Mouse (Mus musculus) limb, embryonic 11.5 days (tissue): Measurements from ENCODE around the gene Hsdl1. TPM values are rescaled to one million over a fixed set of nuclear protein-coding genes. Genes with fewer than 3 reads are reported as not detected.

Experiments
- ATAC-seq: fragments of 200-750 bp; cut with Nextera tagmentation; 2 replicates; pipeline ENCODE4 v1.8.0; 2017; ENCODE audit warnings: low read depth; ENCODE audit not compliant: insufficient number of reproducible peaks, low FRiP score, low TSS enrichment
- DNase-seq: peaks from one replicate; pipeline ENCODE4 v3.0.0-alpha.2; 2015; ENCODE audit warnings: low spot score
- H3K27ac ChIP-seq: fragments of 300-500 bp; sonication (generic); replicated peaks from 2 replicates; pipeline ENCODE4 v1.5.1; 2014; ENCODE audit warnings: low read depth, mild to moderate bottlenecking, low read length
- H3K27me3 ChIP-seq: fragments of 300-500 bp; sonication (generic); 2 replicates; pipeline ENCODE4 v1.6.1; 2014; ENCODE audit warnings: mild to moderate bottlenecking, low read length, mixed read lengths; ENCODE audit not compliant: control insufficient read depth, insufficient read depth
- H3K36me3 ChIP-seq: fragments of 300-500 bp; sonication (generic); 2 replicates; pipeline ENCODE4 v1.6.1; 2014; ENCODE audit warnings: mild to moderate bottlenecking, low read length, moderate library complexity, mixed read lengths; ENCODE audit not compliant: control insufficient read depth, insufficient read depth
- H3K4me1 ChIP-seq: fragments of 300-500 bp; sonication (generic); 2 replicates; pipeline ENCODE4 v1.6.1; 2014; ENCODE audit warnings: low read length, mixed read lengths; ENCODE audit not compliant: control insufficient read depth, insufficient read depth
- H3K4me2 ChIP-seq: fragments of 300-500 bp; sonication (generic); 2 replicates; pipeline ENCODE4 v1.6.1; 2014; ENCODE audit warnings: low read depth, mild to moderate bottlenecking, moderate library complexity; ENCODE audit not compliant: severe bottlenecking
- H3K4me3 ChIP-seq: fragments of 300-500 bp; sonication (generic); 2 replicates; pipeline ENCODE4 v1.5.1; 2014; ENCODE audit warnings: low read depth, low read length
- H3K9ac ChIP-seq: fragments of 300-500 bp; sonication (generic); 2 replicates; pipeline ENCODE4 v1.6.1; 2014; ENCODE audit warnings: mild to moderate bottlenecking, low read length
- H3K9me3 ChIP-seq: fragments of 300-500 bp; sonication (generic); 2 replicates; pipeline ENCODE4 v1.6.1; 2016; ENCODE audit warnings: low read length; ENCODE audit not compliant: control insufficient read depth
- WGBS: fragments of 180-500 bp; shearing (Covaris S2); extraction: QIAGEN DNeasy Blood & Tissue Kit; methylation state at CpG from one replicate; pipeline ENCODE4 v1.1.7; 2014; 5-methylcytosine and 5-hydroxymethylcytosine counted together
- polyA plus RNA-seq: library from polyadenylated mRNA; unstranded; fragments of >200 nt; fragmentation: Nextera tagmentation; extraction: Ambion mirVana; gene quantifications from 2 replicates; pipeline ENCODE4 v1.2.1, GENCODE M21; 2014

Hsdl1 gene
- 30.1 and 33.9 TPM in 2 replicates for polyA plus RNA-seq

DNA sequence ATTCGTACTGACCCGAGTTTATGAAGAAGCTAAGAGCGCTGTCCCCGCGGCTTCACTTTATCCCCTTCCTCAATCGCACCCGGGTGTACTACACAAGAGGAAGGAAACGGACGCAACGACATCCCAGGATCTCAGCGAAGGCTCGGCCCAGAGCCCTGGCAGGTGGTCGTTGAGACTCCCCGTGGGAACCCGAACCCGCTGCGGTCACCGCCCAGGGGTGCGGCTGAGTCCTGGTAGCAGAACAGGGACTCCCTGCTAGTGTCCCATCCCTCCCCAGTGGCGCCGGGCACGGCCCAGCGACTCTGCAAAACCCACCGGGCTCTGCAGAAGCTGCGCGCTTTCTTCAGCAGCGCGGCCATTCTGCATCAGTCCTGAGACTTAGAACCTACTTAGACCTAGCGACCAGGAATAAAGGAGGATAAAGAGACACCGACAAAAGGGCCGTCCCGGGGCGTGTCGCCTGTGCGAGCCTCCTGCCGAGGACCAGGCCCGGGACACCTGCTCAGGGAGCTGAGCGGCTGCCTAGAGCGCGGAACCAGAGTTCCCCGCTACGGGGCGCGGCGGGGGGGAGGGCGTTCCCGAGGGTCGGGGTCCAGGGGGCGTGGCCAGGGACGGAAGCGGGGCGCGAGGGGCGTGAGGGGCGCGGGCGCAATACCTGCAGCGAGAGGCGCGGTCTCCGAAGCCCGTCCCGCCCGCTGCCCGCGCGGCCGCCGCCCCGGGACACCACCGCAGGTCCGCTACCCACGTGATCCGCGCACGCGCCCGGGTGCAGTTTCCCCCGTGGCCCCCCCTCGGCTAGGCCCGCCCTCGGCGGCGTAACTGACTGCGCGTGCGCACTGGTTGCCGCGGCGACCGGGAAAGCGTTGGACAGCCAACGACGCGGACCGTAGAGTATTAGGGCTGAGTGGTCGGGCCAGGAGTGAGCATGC, at the start of gene Hsdl1, which contains the start of gene Dnaaf1:
Gene Hsdl1 (minus strand): TSS at position 747 of the 929 bp plus-strand sequence.
Gene Dnaaf1 (plus strand): TSS at position 799 of the 929 bp plus-strand sequence.
- ATAC-seq = peak; percentile 87
- no peaks in the 10 kb centered on the region for H3K4me1 ChIP-seq
- peak; percentile 95 for DNase-seq
- H3K4me2 ChIP-seq = peak within 1 kb of the TSS; percentile 85
- H3K9ac ChIP-seq = peak within 1 kb of the TSS; percentile 67
- 1% methylated on average over 67 of the region's 97 CpGs for WGBS
- peak within 1 kb of the TSS; percentile 80 for H3K4me3 ChIP-seq
- no peaks in the 10 kb centered on the region for H3K36me3 ChIP-seq
- peaks cover 8% of the 10 kb centered on the region for H3K27me3 ChIP-seq
- no peak within 1 kb of the TSS for H3K27ac ChIP-seq
- H3K9me3 ChIP-seq = no peaks in the 10 kb centered on the region

DNA sequence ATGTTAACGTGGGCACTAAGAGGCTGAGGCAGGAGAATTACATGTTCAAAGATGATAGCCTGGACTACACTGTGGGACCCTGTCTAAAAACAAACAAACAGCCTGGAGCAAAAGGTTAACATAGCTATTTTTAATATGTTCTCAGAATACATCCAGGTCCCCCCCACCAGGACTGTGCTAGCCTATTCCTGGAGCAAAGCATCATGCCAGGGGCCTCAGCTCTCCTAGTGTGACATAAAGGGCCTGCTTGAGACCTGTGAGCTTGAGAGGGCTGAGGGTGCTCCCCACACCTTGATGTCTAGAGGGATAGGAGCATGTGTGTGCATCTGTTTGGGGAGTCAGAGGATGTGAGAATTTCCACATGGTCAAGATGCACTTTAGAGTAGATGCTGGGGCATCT, 48.8 kb upstream of the Hsdl1 start:
- Histone ChIP-seq H3K27ac (no peak overlapping the region), H3K9ac (no peak overlapping the region), H3K27me3 (no peaks in the 10 kb centered on the region), H3K36me3 (no peaks in the 10 kb centered on the region), H3K9me3 (no peaks in the 10 kb centered on the region), H3K4me2 (no peak overlapping the region), H3K4me1 (peaks cover 8% of the 10 kb centered on the region; the same call in 1 of the 2 replicates), H3K4me3 (no peak overlapping the region)
- DNase-seq (no peak), ATAC-seq (no peak)
- 88% methylated on average over 1 of the region's 1 CpGs for WGBS

DNA sequence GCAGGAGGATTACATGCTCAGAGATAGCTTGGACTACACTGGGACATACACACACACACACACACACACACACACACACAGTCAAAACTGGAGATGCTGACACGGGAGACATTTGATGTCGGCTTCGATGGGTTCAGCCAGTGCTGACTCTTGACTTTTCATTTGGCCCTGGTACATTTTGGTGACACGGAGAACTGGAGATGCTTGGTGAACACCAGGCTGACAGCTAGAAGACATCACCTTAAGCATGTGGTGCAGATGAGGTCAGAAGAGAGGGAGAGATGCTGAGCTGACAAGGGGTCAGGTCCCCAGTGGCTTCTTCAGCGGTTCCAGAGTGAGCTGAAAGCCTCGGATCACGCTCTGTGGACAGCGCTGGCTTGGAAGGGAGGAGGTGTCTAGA, 48.1 kb upstream of the Hsdl1 start:
- Histone ChIP-seq H3K4me1 (peaks cover 4% of the 10 kb centered on the region; the same call in 1 of the 2 replicates), H3K4me3 (no peak overlapping the region), H3K27me3 (no peaks in the 10 kb centered on the region), H3K9me3 (no peaks in the 10 kb centered on the region), H3K36me3 (no peaks in the 10 kb centered on the region), H3K4me2 (no peak overlapping the region), H3K27ac (no peak overlapping the region), H3K9ac (no peak overlapping the region)
- WGBS = 90% methylated on average over 8 of the region's 8 CpGs
- ATAC-seq = no peak
- DNase-seq = no peak

DNA sequence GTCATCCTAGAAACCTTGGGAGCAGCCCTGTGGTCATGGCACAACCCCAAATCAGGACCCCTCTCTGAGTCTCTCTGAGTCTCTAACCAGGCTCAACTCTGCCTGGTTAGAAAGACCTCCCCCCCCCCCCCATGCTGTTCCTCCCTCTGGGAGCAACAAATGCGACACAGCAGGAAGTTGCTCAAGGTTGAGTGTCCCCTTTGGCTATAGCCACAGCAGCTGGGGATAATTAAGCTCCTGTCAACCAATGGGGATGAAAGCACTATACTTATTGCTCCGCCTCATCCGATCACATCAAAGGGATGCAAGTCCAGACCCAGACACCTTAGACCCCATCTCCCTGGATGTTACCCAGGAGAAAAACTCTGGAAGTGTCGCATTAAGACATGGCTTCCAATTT, 47.6 kb upstream of the Hsdl1 start:
- 34% methylated on average over 4 of the region's 4 CpGs for WGBS
- ATAC-seq = no peak
- H3K9me3 ChIP-seq = no peaks in the 10 kb centered on the region

DNA sequence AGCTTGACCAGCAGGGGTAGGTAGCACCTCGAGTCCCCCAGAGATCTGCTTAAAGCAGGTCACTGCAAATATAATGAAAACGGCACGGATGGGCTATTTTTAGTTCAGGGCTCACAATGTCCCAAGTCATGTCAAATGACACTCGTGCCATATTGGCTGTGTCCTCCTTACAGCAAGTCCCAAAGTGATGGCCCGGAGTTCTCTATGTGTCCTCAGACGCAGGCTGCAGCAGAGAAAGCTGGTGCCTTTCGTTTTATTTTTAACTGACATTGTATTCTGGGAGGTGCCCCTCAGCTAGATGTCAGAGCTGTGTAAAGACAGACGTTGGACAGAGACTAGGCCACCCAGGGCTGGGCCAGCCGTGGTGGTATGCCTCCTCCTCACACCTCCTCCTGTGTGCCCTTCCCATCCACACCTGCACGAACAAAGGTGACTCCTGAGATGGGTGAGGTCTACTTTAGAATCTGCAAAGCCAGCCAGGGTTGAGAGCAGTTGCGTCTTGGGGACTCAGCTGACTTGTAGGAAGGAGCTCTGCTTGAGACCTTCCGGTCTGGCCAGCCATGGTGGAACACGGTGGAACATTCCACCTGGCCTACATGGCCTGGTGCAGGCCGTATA, 46.0 kb upstream of the Hsdl1 start:
- H3K9me3 ChIP-seq = no peaks in the 10 kb centered on the region
- H3K4me3 ChIP-seq = no peak overlapping the region
- DNase-seq = no peak
- WGBS = 90% methylated on average over 14 of the region's 14 CpGs
- H3K4me1 ChIP-seq = no peaks in the 10 kb centered on the region
- H3K4me2 ChIP-seq = no peak overlapping the region
- no peaks in the 10 kb centered on the region for H3K36me3 ChIP-seq
- H3K9ac ChIP-seq = no peak overlapping the region
- no peak for ATAC-seq
- H3K27me3 ChIP-seq = no peaks in the 10 kb centered on the region
- no peak overlapping the region for H3K27ac ChIP-seq

More for the DNA sequence above, 47.6 kb upstream of the Hsdl1 start:
- H3K4me2 ChIP-seq = no peak overlapping the region
- no peaks in the 10 kb centered on the region for H3K27me3 ChIP-seq
- no peak overlapping the region for H3K4me3 ChIP-seq
- no peaks in the 10 kb centered on the region; the same call in 1 of the 2 replicates for H3K4me1 ChIP-seq
- H3K9ac ChIP-seq = no peak overlapping the region
- no peak overlapping the region for H3K27ac ChIP-seq
- no peak for DNase-seq
- no peaks in the 10 kb centered on the region for H3K36me3 ChIP-seq

DNA sequence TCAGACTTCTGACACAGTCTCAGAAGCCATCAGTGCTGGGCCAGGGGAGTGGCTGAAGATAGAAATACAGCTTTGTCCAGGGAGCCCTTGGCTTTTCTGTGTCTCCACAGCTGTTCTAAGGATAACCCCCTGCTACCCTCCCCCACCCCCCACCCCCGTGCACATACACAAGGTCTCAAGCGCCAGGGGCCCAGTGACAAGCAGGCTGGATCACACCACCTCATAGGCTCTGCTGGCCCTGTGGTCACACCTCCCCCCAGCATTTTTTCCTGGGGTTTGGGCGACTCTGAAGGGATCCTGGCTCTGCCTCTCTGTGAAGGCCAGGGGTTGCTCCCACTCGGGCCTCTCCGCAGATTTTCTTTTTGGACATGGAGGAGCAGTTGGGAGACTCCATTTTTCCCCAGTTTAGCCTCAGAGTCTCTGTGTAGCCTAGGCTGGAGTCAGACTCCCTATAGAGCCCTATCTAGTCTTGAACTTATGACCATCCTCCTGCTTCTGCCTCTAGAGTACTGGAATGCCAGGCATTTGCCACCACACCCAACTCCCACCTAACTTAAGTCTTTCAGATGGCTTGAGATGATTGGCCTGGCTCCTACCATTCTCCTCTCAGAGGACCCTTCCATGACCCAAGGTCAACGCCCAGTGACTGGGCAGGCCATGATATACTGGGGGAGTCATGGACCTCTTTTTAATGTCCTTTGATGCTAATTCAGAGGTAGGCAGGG, 45.3 kb upstream of the Hsdl1 start:
- DNase-seq (no peak), ATAC-seq (no peak)
- H3K4me3 ChIP-seq = no peak overlapping the region
- no peaks in the 10 kb centered on the region for H3K27me3 ChIP-seq
- WGBS = 76% methylated on average over 6 of the region's 6 CpGs
- H3K4me1 ChIP-seq = no peaks in the 10 kb centered on the region
- no peak overlapping the region for H3K4me2 ChIP-seq
- H3K9ac ChIP-seq = no peak overlapping the region
- no peaks in the 10 kb centered on the region for H3K36me3 ChIP-seq
- no peaks in the 10 kb centered on the region for H3K9me3 ChIP-seq
- no peak overlapping the region for H3K27ac ChIP-seq

DNA sequence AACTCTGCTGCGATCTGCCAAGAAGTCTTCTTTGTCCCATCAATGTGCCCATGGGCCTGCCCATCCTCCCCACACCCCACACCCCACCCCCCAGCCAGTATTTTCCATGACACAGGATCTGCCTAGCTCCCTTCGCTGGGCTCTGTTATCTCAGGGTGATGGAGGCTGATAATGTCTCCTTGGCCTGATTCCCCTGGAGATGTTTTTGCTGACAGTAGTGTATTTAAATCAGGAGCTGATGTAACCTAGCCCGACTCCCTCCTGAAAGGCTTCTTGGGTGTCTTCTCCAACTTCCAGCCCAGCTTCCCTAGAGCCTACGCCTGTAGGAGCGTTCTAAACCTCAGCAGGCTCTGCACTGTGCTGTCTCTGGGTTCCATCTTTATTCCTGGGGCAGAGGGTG, 43.9 kb upstream of the Hsdl1 start:
- Histone ChIP-seq H3K9me3 (no peaks in the 10 kb centered on the region), H3K27me3 (no peaks in the 10 kb centered on the region), H3K4me1 (no peaks in the 10 kb centered on the region), H3K9ac (no peak overlapping the region), H3K27ac (no peak overlapping the region), H3K4me3 (no peak overlapping the region), H3K36me3 (no peaks in the 10 kb centered on the region), H3K4me2 (no peak overlapping the region)
- WGBS = 71% methylated on average over 5 of the region's 5 CpGs
- DNase-seq (no peak), ATAC-seq (no peak)

DNA sequence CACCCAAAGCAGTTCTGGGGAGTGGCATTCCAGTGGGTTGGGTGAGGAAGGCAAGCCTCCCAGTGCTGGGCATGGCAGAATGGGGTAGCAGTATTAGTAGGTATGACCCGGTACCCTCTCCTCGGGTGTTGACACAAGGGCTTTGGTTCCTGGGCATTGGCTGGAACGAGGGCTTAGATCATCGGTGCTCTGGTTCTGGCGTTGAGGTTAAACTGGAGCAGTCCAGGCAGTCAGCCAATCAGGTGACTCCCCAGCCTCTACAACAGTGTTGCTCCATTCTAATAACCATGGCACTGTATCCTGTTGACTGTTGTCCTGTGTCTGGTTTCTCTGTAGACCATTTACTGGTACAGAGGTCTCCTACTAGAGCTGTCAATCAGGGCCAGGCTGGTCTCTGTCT, 42.6 kb upstream of the Hsdl1 start:
- Histone ChIP-seq H3K9me3 (no peaks in the 10 kb centered on the region), H3K4me2 (no peak overlapping the region), H3K4me3 (no peak overlapping the region), H3K4me1 (no peaks in the 10 kb centered on the region), H3K9ac (no peak overlapping the region), H3K27me3 (no peaks in the 10 kb centered on the region), H3K36me3 (no peaks in the 10 kb centered on the region), H3K27ac (no peak overlapping the region)
- no peak for DNase-seq
- no peak for ATAC-seq
- WGBS = 87% methylated on average over 5 of the region's 5 CpGs
